ENCODE assay signal across 12 mouse cellular contexts in the genomic region with DNA sequence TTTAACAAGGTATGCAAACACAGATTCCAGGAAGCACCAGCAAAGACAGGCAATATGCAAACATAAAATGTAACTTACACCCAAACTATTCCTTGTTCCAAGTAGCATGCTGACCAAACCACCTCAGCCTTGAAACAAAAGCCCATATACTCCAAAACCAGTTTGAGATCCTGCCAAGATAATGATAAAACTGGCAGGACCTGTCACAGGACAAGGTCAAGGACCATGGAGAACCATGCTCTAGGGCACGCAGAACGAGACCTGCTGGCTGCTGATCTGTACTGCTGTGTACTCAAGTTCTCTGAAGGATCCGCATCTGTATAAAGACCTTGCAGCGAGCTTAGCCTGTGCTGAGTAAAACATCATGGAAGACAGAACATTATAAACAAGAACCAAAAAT. TPM values are rescaled to one million over a fixed set of nuclear protein-coding genes. Genes with fewer than 3 reads are reported as not detected.
DNase-seq lines count a peak whose midpoint lies in the region; ATAC-seq and TF ChIP-seq lines count a peak whose summit lies in the region.
"Had no signal": no experiment of that assay in that cellular context is flagged by ENCODE, and none has a peak within 500 bp of the region (broad histone marks: within the 10 kb centered on the region; RNA-seq: fewer than 3 reads in every experiment).

No protein-coding gene starts in this region.

- ATAC-seq in lung, embryonic 14.5 days (ENCODE audit: insufficient read depth): no peak
- ATAC-seq: Patski had no signal

- DNase-seq in cerebellum, adult 2 months: peak in 1 of 2 experiments; percentile 14
- DNase-seq in cerebellum, adult 8-10 months: no peak
- DNase-seq in lung, embryonic 14.5 days: peak; percentile 8
- DNase-seq in lung, adult 2 months: no peak
- peak; percentile 29 for DNase-seq in lung, postnatal 36 days
- no peak for DNase-seq in right cerebral cortex, postnatal 14 days
- no peak for DNase-seq in left cerebral cortex, postnatal 25 days (ENCODE audit: low spot score in 2 of 2)
- DNase-seq: kidney, postnatal 14 days had no signal

- no peak for TF ChIP-seq POLR2A in cerebellum, adult 2 months (IDR thresholded peaks at IDR 0.05; ENCODE audit: borderline replicate concordance, insufficient read depth, low read length)
- TF ChIP-seq POLR2A in lung, adult 2 months (IDR thresholded peaks at IDR 0.05; ENCODE audit: borderline replicate concordance, extremely low read depth, low read depth, low read length): no peak
- no peak for TF ChIP-seq POLR2A in bone marrow, adult 2 months (IDR thresholded peaks at IDR 0.05; ENCODE audit: borderline replicate concordance, control insufficient read depth, low read depth, low read length)

- H3K27ac ChIP-seq in cerebellum, adult 2 months (ENCODE audit: insufficient read depth, low read length): no peak overlapping the region
- H3K27ac ChIP-seq in lung, embryonic 14.5 days (ENCODE audit: low read depth): no peak overlapping the region
- H3K27ac ChIP-seq in bone marrow, adult 2 months (ENCODE audit: control insufficient read depth, insufficient read depth, low read depth, low read length, poor library complexity): no peak overlapping the region
- H3K27ac ChIP-seq: embryonic facial prominence, embryonic 15.5 days; limb, embryonic 12.5 days had no signal

- H3K36me3 ChIP-seq in lung, embryonic 14.5 days (ENCODE audit: insufficient read depth): no peaks in the 10 kb centered on the region
- H3K36me3 ChIP-seq: embryonic facial prominence, embryonic 15.5 days; limb, embryonic 12.5 days had no signal

- no peak overlapping the region for H3K9ac ChIP-seq in lung, embryonic 14.5 days
- H3K9ac ChIP-seq: embryonic facial prominence, embryonic 15.5 days; limb, embryonic 12.5 days had no signal

- intact Hi-C loops in left cerebral cortex, postnatal 25 days (cut with DNase I): loop anchor here (5.0 kb wide), 1 partner anchor 100 kb away; the partner anchor contains the start of gene Ero1l

- WGBS in cerebellum, adult 2 months: 77% methylated on average over 4 of the region's 4 CpGs
- WGBS in lung, embryonic 14.5 days: 64% methylated on average over 4 of the region's 4 CpGs
- 70% methylated on average over 4 of the region's 4 CpGs for WGBS in lung, adult 2 months
- 79% methylated on average over 4 of the region's 4 CpGs for WGBS in bone marrow, adult 2 months

- H3K4me1 ChIP-seq in cerebellum, adult 2 months (ENCODE audit: control insufficient read depth, insufficient read depth, low read length): peaks cover 10% of the 10 kb centered on the region
- H3K4me1 ChIP-seq in lung, embryonic 14.5 days (ENCODE audit: insufficient read depth): no peaks in the 10 kb centered on the region
- peaks cover 9% of the 10 kb centered on the region; the same call in 1 of the 2 replicates for H3K4me1 ChIP-seq in lung, adult 2 months (ENCODE audit: control insufficient read depth, insufficient read depth, low read length)
- peaks cover 2% of the 10 kb centered on the region; the same call in 1 of the 2 replicates for H3K4me1 ChIP-seq in bone marrow, adult 2 months (ENCODE audit: control insufficient read depth, insufficient read depth, low read length)
- H3K4me1 ChIP-seq: limb, embryonic 12.5 days had no signal

- no peak for TF ChIP-seq CTCF in cerebellum, adult 2 months (IDR thresholded peaks at IDR 0.05; ENCODE audit: borderline replicate concordance, insufficient read depth, low read depth, low read length)
- TF ChIP-seq CTCF in lung, embryonic 14.5 days (IDR thresholded peaks at IDR 0.05; ENCODE audit: low read depth): no peak
- no peak for TF ChIP-seq CTCF in lung, adult 2 months (IDR thresholded peaks at IDR 0.05; ENCODE audit: insufficient read depth, low read length)
- TF ChIP-seq CTCF in bone marrow, adult 2 months (IDR thresholded peaks at IDR 0.05; ENCODE audit: control insufficient read depth, insufficient read depth, low read length): no peak

- no peaks in the 10 kb centered on the region for H3K9me3 ChIP-seq in lung, embryonic 14.5 days (ENCODE audit: low read depth, low read length)
- H3K9me3 ChIP-seq: embryonic facial prominence, embryonic 15.5 days; limb, embryonic 12.5 days had no signal

- H3K27me3 ChIP-seq in cerebellum, adult 2 months (ENCODE audit: control insufficient read depth, insufficient read depth, low read length): no peaks in the 10 kb centered on the region
- H3K27me3 ChIP-seq in lung, embryonic 14.5 days (ENCODE audit: insufficient read depth, low read length): no peaks in the 10 kb centered on the region
- H3K27me3 ChIP-seq: embryonic facial prominence, embryonic 15.5 days; limb, embryonic 12.5 days; Patski had no signal

- peak overlapping the region; percentile 36 for H3K4me3 ChIP-seq in cerebellum, adult 2 months (replicated peaks; ENCODE audit: insufficient read depth, low read depth, low read length)
- no peak overlapping the region for H3K4me3 ChIP-seq in lung, embryonic 14.5 days (ENCODE audit: low read depth, low read length)
- H3K4me3 ChIP-seq in lung, adult 2 months (replicated peaks; ENCODE audit: extremely low read depth, low read depth, low read length): no peak overlapping the region
- H3K4me3 ChIP-seq in bone marrow, adult 2 months (replicated peaks; ENCODE audit: control insufficient read depth, low read depth, low read length): peak overlapping the region; percentile 21

- H3K4me2 ChIP-seq in lung, embryonic 14.5 days: no peak overlapping the region

RNA-seq across cellular contexts. Expression of gene Gpr137c, which starts 1.8 kb away (rescaled TPM):
- 38.7 and 43.6 TPM in 2 replicates for polyA plus RNA-seq in cerebellum, adult 2 months (2012; rRNA removed)
- 2.1 and 2.2 TPM in 2 replicates for polyA plus RNA-seq in lung, embryonic 14.5 days (2014; fragmentation: Nextera tagmentation; extraction: Ambion mirVana)
- 3.8 and 6.7 TPM in 2 replicates for polyA plus RNA-seq in lung, adult 2 months (2012; rRNA removed)
- polyA plus RNA-seq in bone marrow, adult 2 months (2011; ENCODE audit: insufficient read depth, insufficient read length, low replicate concordance, missing spikeins): 1.4 and 1.6 TPM in 2 replicates
- total RNA-seq in left cerebral cortex, postnatal 25 days (2021): 10 to 100 TPM; 29.8 to 39.9 TPM

RNA-seq across cellular contexts. Expression of gene Txndc16, which starts 2.4 kb away (rescaled TPM):
- polyA plus RNA-seq in cerebellum, adult 2 months (2012; rRNA removed): 42.6 and 45.2 TPM in 2 replicates
- 13.8 and 17.5 TPM in 2 replicates for polyA plus RNA-seq in lung, embryonic 14.5 days (2014; fragmentation: Nextera tagmentation; extraction: Ambion mirVana)
- polyA plus RNA-seq in lung, adult 2 months (2012; rRNA removed): 6.4 and 7.4 TPM in 2 replicates
- 6.4 and 9.1 TPM in 2 replicates for polyA plus RNA-seq in bone marrow, adult 2 months (2011; ENCODE audit: insufficient read depth, insufficient read length, low replicate concordance, missing spikeins)
- 10 to 100 TPM; 67.2 to 69.8 TPM for total RNA-seq in left cerebral cortex, postnatal 25 days (2021)

Comparison
In these comparisons a context has a peak if more than half of its experiments do, and no peak if none do; other contexts are left out.
1. DNase-seq: peak in lung, embryonic 14.5 days (single experiment) and lung, postnatal 36 days (single experiment); none in cerebellum, adult 8-10 months (single experiment), lung, adult 2 months (single experiment), right cerebral cortex, postnatal 14 days (single experiment) and left cerebral cortex, postnatal 25 days (0 of 2).
2. H3K4me3 ChIP-seq: peak in cerebellum, adult 2 months (single experiment) and bone marrow, adult 2 months (single experiment); none in lung, embryonic 14.5 days (single experiment) and lung, adult 2 months (single experiment).